Mouse (Mus musculus): ENCODE measurements around the gene Prkn. TPM values are rescaled to one million over a fixed set of nuclear protein-coding genes. Genes with fewer than 3 reads are reported as not detected.

Gene Prkn
- polyA plus RNA-seq, 1 experiment from 2014 or later = 2.8 TPM

DNA sequence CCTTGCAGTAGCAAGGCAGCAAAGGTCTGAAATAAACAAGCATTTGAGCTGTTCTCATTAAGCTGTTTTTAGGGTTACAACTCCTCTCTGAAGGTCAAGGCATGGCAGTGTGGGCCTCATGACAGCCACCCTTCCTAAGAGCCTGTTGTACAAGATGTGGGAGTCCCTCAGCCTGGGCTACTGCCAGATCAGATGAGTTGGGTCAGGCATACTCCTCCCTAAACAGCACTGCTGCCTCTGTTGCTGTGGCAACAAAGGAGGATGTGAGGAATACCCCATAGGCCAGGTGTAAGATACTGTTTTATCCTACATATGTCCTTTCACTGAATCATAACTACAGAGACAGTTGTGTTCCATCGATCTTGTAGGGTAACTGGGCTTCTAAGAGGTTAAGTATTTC lies 882.3 kb downstream of the Prkn start:
- H3K27ac ChIP-seq (replicated peaks) = no peak overlapping the region
- H3K36me3 ChIP-seq = no peaks in the 10 kb centered on the region
- H3K4me2 ChIP-seq (replicated peaks) = no peak overlapping the region
- no peak overlapping the region for H3K9ac ChIP-seq
- no peak overlapping the region for H3K4me3 ChIP-seq (replicated peaks)
- 85% methylated on average over 1 of the region's 1 CpGs for WGBS
- no peaks in the 10 kb centered on the region for H3K27me3 ChIP-seq
- H3K9me3 ChIP-seq (replicated peaks) = no peaks in the 10 kb centered on the region
- no peaks in the 10 kb centered on the region for H3K4me1 ChIP-seq
- ATAC-seq (ENCODE audit: insufficient number of reproducible peaks, low FRiP score, low TSS enrichment, low read depth) = no peak

DNA sequence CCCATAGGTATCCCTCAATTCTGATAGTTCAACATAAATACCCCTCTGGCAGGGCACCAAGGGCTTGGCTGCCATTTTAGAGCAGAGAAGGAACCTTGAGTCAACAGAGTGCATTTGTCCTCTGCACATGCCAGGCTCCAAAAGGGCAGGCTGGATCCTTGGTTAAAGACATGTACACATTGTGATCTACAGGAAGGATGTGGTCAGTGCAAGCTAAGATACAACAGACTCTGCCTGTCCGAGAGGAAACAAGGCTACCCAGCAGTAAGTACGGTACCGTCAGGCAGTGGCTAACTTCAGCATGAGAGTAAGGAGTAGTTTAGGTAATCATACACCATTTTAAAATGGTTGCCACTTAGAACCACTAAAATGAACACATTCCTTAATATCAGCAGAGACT lies 884.0 kb downstream of the Prkn start:
- Histone ChIP-seq H3K9ac (no peak overlapping the region), H3K27me3 (no peaks in the 10 kb centered on the region), H3K4me2 (replicated peaks) (no peak overlapping the region), H3K27ac (replicated peaks) (no peak overlapping the region), H3K4me1 (no peaks in the 10 kb centered on the region), H3K9me3 (replicated peaks) (no peaks in the 10 kb centered on the region), H3K36me3 (no peaks in the 10 kb centered on the region), H3K4me3 (replicated peaks) (no peak overlapping the region)
- ATAC-seq (ENCODE audit: insufficient number of reproducible peaks, low FRiP score, low TSS enrichment, low read depth) = no peak
- 80% methylated on average over 3 of the region's 3 CpGs for WGBS

DNA sequence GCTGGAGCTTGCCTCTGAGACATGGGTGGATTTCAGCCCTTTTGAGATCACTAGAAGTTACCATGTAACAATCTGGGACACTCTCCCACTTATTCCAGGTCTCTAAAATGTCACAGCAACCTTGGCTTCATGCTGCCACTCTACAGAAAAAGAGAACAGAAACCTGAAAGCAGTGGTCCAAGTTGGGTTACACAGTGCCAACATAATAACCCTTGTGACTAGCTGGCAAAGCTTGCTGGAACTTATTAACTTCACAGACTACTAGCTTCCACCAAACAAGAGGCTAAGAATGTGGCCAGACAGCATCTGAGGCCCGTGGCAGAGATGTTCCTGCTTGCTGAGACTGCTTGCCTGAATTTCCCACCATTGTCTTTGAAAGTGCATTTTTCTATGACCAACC lies 886.9 kb downstream of the Prkn start:
- 25% methylated on average over 1 of the region's 1 CpGs for WGBS
- Histone ChIP-seq H3K9ac (no peak overlapping the region), H3K27me3 (no peaks in the 10 kb centered on the region), H3K4me3 (replicated peaks) (no peak overlapping the region), H3K27ac (replicated peaks) (no peak overlapping the region), H3K36me3 (no peaks in the 10 kb centered on the region), H3K9me3 (replicated peaks) (no peaks in the 10 kb centered on the region), H3K4me2 (replicated peaks) (no peak overlapping the region), H3K4me1 (no peaks in the 10 kb centered on the region)
- no peak for ATAC-seq (ENCODE audit: insufficient number of reproducible peaks, low FRiP score, low TSS enrichment, low read depth)

DNA sequence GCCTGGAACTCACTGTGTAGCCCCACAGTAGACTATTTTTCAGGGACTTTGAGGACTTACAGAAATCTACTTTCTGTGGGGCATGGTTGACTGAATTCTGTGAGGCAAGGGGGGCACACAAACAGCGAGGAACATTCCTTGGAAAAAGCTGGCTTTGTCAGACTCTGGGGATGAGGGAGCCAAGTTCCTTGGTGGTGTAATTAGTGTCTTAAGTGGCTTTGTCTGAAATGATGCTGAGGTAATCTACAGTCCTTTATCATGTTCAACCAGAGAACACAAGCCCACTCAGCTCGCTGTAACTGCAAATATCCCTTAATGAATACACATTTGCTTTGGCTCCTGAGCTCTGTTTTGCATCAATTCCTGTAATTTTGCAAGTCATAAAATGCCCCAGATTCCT lies 888.1 kb downstream of the Prkn start:
- no peak overlapping the region for H3K27ac ChIP-seq (replicated peaks)
- no peak for ATAC-seq (ENCODE audit: insufficient number of reproducible peaks, low FRiP score, low TSS enrichment, low read depth)
- no peak overlapping the region for H3K4me2 ChIP-seq (replicated peaks)
- no peaks in the 10 kb centered on the region for H3K27me3 ChIP-seq
- H3K9me3 ChIP-seq (replicated peaks) = no peaks in the 10 kb centered on the region
- 68% methylated on average over 2 of the region's 2 CpGs for WGBS
- no peak overlapping the region for H3K4me3 ChIP-seq (replicated peaks)
- H3K9ac ChIP-seq = no peak overlapping the region
- H3K36me3 ChIP-seq = no peaks in the 10 kb centered on the region
- H3K4me1 ChIP-seq = no peaks in the 10 kb centered on the region

DNA sequence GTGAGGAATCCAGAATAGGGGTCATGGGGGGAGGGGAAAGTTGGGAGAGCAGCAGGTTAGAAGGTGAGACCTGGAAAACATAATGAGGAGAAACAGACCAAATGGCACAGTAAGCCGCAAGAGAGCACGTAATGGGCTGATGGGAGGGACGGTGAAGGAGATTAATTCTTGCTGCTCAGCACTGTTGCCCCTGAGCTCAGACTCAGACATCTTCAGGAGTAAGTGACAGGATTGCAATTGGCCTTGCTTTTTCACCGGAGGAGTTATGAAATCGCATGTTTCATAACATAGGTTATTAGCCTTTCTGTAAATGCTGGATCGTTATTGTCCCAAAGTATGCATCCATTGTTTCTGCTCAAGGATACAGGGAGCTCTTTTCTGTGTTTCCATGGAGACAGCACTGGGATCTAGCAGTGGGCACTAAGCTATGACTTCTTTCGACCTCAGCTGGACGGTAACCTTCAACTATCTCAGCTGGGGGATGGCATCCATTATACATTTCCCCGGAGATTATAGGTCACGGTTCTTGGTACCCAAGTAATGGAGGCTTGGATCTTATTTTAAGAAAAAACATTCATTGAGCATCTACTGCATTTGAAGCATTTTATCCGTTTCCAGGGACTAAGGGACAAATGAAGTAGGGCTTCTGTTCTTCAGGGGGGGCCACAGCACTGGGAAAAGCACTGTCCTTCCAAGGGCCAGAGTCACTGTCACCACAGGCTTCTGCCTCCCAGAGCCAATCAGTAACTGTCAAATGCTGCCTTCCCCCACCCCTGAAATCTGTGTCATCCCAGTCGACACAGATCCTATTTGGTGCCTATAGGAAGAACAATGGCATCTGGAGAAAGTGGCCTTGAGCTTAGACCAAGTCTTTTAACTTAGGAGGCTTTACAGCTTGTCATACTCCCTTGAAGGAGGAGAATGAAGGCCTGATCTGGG lies 890.7 kb downstream of the Prkn start:
- H3K36me3 ChIP-seq = no peaks in the 10 kb centered on the region
- no peaks in the 10 kb centered on the region for H3K4me1 ChIP-seq
- 72% methylated on average over 12 of the region's 12 CpGs for WGBS
- no peak overlapping the region for H3K27ac ChIP-seq (replicated peaks)
- H3K9ac ChIP-seq = no peak overlapping the region
- no peak overlapping the region for H3K4me3 ChIP-seq (replicated peaks)
- ATAC-seq (ENCODE audit: insufficient number of reproducible peaks, low FRiP score, low TSS enrichment, low read depth) = no peak
- H3K4me2 ChIP-seq (replicated peaks) = no peak overlapping the region
- no peaks in the 10 kb centered on the region for H3K9me3 ChIP-seq (replicated peaks)
- H3K27me3 ChIP-seq = no peaks in the 10 kb centered on the region

DNA sequence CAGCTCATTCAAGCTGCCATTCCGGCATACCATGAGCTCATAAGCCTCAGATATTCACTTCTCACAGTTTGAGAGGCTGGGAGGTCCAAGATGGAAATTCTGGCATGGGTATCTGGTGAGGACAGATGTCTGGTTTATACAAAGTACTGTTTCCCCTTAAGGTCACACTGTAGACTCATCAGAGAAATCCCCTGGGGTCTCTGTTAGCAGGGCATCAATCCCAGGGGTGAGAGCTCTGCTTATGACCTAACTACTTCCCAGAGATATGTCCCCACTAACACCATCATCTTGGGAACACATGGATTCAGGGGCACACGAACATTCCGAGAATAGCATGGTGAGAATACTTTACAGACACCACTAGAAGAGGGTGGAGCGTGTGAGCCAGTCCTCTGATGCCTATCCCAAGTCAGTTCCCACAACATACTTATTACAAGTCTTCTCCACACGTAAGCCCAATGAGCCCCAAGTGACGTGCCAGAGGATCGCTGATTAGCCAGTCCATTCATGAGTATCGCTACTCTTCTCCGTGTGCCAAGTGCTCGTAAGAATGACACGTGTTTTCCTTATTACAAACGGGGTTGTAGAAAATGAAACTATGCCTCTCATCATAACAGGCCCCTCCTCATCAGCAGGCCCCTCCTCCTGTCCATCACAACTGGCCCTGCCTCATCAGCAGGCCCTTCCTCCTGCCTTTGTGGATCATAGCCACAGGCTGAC lies 895.1 kb downstream of the Prkn start:
- no peak overlapping the region for H3K27ac ChIP-seq (replicated peaks)
- H3K36me3 ChIP-seq = no peaks in the 10 kb centered on the region
- H3K9me3 ChIP-seq (replicated peaks) = no peaks in the 10 kb centered on the region
- no peak for ATAC-seq (ENCODE audit: insufficient number of reproducible peaks, low FRiP score, low TSS enrichment, low read depth)
- H3K4me1 ChIP-seq = no peaks in the 10 kb centered on the region
- no peak overlapping the region for H3K9ac ChIP-seq
- H3K4me3 ChIP-seq (replicated peaks) = no peak overlapping the region
- H3K4me2 ChIP-seq (replicated peaks) = no peak overlapping the region
- WGBS = 80% methylated on average over 12 of the region's 12 CpGs
- H3K27me3 ChIP-seq = no peaks in the 10 kb centered on the region

DNA sequence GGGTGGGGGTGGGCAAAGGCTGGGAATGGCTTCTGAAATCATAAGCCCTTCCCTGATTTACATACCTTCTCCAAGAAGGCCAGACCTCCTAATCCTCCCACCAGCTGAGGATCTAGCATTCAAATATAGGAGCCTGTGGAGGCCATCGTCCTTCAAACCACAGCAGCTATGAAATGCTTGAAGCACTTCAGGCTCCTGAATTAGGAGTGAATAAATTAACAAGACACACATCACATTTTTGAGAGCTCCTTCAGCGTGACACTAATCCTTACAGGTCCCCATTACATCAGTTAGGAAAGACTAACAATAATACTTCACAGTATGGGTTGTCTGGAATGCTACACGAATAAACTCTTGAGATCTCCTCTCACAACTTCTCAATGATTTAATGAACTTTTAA lies 896.3 kb downstream of the Prkn start:
- no peaks in the 10 kb centered on the region for H3K36me3 ChIP-seq
- ATAC-seq (ENCODE audit: insufficient number of reproducible peaks, low FRiP score, low TSS enrichment, low read depth) = no peak
- WGBS = 66% methylated on average over 3 of the region's 3 CpGs

DNA sequence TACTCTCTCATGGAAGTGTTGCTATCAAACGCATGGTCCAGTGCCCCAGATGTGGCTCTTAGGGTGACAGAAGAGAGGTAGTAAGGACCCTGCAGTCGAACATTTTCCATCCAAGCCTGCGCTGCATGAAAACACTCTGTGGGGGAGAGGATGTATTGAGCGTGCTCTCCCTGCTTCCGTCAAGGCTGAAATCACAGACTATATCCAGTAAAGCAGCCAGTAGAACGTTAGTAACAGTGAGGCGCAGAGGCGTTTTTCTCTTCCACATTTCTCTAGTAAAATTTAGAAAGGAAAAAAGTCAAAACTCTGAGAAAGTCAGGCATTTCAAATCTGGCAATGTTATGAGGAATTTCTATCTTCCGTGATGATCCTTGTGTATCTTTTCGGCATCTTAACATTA lies 897.7 kb downstream of the Prkn start:
- no peak for ATAC-seq (ENCODE audit: insufficient number of reproducible peaks, low FRiP score, low TSS enrichment, low read depth)
- H3K4me3 ChIP-seq (replicated peaks) = no peak overlapping the region
- no peaks in the 10 kb centered on the region for H3K27me3 ChIP-seq
- H3K27ac ChIP-seq (replicated peaks) = no peak overlapping the region
- H3K4me1 ChIP-seq = no peaks in the 10 kb centered on the region
- H3K9ac ChIP-seq = no peak overlapping the region
- no peaks in the 10 kb centered on the region for H3K9me3 ChIP-seq (replicated peaks)
- WGBS = 92% methylated on average over 10 of the region's 10 CpGs
- no peak overlapping the region for H3K4me2 ChIP-seq (replicated peaks)
- H3K36me3 ChIP-seq = no peaks in the 10 kb centered on the region

More for the DNA sequence above, 896.3 kb downstream of the Prkn start:
- Histone ChIP-seq H3K4me1 (no peaks in the 10 kb centered on the region), H3K9me3 (replicated peaks) (no peaks in the 10 kb centered on the region), H3K27ac (replicated peaks) (no peak overlapping the region), H3K9ac (no peak overlapping the region), H3K4me2 (replicated peaks) (no peak overlapping the region), H3K27me3 (no peaks in the 10 kb centered on the region), H3K4me3 (replicated peaks) (no peak overlapping the region)

DNA sequence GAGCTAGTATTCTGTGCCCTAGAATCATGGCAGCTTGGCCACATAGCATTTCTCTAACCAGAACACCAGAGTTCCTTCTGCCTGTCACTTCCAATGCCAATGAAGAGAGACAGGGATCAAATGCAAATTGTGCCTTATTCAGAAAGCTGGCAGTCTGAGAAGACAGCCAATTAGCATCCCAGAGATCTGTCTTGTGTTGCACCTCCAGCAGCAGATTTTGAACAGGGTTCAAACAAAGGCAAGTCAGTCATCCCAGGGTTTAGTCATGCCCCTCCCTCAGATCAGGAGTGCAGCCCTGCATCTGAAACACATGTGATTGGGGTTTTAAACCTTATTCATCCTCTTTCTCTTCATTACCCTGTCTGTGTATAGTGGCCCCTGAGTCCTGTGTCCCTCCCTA lies 900.5 kb downstream of the Prkn start:
- Histone ChIP-seq H3K27me3 (0 out of 2 replicates have a peak, but pooled peaks cover under 1% of the 10 kb centered on the region), H3K4me2 (replicated peaks) (no peak overlapping the region), H3K4me1 (no peaks in the 10 kb centered on the region), H3K4me3 (replicated peaks) (no peak overlapping the region), H3K9ac (no peak overlapping the region), H3K36me3 (no peaks in the 10 kb centered on the region), H3K27ac (replicated peaks) (no peak overlapping the region), H3K9me3 (replicated peaks) (no peaks in the 10 kb centered on the region)
- ATAC-seq (ENCODE audit: insufficient number of reproducible peaks, low FRiP score, low TSS enrichment, low read depth) = no peak

DNA sequence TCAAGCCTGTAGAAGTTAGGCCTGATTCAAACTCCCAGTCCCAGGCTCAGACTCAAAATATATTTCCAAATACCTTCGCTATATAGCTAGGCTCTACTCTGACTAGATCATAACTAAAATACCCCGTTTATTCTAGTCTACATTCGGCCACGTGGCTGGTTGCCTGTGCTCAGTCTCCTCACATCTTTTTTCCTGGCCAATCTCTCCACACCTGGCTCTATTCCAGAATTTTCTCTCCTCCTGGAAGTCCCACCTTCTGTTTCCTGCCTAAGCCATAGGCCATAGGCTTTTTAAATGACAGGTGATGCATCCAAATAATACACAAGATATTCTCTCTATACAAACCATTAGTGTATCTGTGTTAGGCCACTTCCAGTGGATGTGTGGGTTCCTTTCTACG lies 901.0 kb downstream of the Prkn start:
- ATAC-seq (ENCODE audit: insufficient number of reproducible peaks, low FRiP score, low TSS enrichment, low read depth) = no peak
- Histone ChIP-seq H3K36me3 (no peaks in the 10 kb centered on the region), H3K4me2 (replicated peaks) (no peak overlapping the region), H3K9ac (no peak overlapping the region), H3K27me3 (0 out of 2 replicates have a peak, but pooled peaks cover 3% of the 10 kb centered on the region), H3K9me3 (replicated peaks) (no peaks in the 10 kb centered on the region), H3K4me3 (replicated peaks) (no peak overlapping the region), H3K4me1 (no peaks in the 10 kb centered on the region), H3K27ac (replicated peaks) (no peak overlapping the region)
- WGBS = 87% methylated on average over 5 of the region's 5 CpGs

DNA sequence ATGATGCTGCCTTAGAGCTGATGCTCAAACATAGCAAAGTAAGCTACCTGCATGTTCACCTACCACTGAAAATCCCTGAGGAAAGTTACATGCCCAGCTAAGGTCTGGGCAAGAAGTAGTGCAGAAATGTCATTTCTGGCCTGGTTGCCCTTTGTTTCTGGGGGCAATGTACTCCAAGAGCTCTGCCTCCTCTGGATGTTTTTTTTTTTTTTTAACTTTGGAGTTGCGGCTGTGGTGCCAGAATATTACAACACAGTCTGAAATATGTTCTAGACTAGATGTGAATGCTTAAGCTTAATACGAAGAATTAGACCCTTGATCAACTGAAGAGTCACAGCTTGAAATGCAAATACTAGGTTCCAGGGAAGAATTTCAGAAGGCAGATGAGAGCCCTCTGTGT lies 911.1 kb downstream of the Prkn start:
- Histone ChIP-seq H3K36me3 (no peaks in the 10 kb centered on the region), H3K9ac (no peak overlapping the region), H3K4me2 (replicated peaks) (no peak overlapping the region), H3K27me3 (no peaks in the 10 kb centered on the region), H3K9me3 (replicated peaks) (no peaks in the 10 kb centered on the region), H3K4me1 (no peaks in the 10 kb centered on the region), H3K4me3 (replicated peaks) (no peak overlapping the region), H3K27ac (replicated peaks) (no peak overlapping the region)
- WGBS = 86% methylated on average over 2 of the region's 2 CpGs
- no peak for ATAC-seq (ENCODE audit: insufficient number of reproducible peaks, low FRiP score, low TSS enrichment, low read depth)
